8 mouse cellular contexts compared by ENCODE assay signal in the genomic region with DNA sequence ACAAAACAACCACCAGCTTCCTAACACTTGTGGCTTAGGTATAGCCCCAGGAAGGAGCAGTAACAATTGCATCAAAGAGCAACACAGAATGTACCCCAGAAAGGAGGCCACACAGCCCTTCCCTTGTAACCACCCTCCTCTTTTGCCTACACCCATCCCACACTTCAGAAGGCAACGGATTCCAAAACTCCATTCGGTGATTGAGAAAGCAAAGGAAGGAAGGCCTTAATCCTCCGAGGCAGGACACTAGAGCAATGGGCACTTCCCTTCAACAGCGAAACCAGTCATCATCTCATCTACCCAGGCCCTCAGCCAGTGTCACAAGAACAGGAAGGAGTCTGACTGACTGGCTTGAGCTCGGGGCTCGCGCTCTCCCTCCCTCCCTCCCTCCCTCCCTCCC.
DNase-seq lines count a peak whose midpoint lies in the region; ATAC-seq lines count a peak whose summit lies in the region.

No protein-coding gene starts in this region.

- no peaks in the 10 kb centered on the region for H3K36me3 ChIP-seq in kidney, embryonic 14.5 days (ENCODE audit: control insufficient read depth, insufficient read depth, low read length)
- no peaks in the 10 kb centered on the region for H3K36me3 ChIP-seq in heart, embryonic 16.5 days (ENCODE audit: control insufficient read depth, insufficient read depth)
- no peaks in the 10 kb centered on the region for H3K36me3 ChIP-seq in liver, embryonic 11.5 days (ENCODE audit: control insufficient read depth, insufficient read depth, low read length)

- DNase-seq in kidney, adult 8-10 months: no peak
- DNase-seq in embryo, embryonic 10 days (ENCODE audit: low spot score): peak; percentile 63
- DNase-seq in liver, embryonic 11.5 days (ENCODE audit: low spot score): peak; percentile 49
- peak; percentile 55 to 61 for DNase-seq in monocyte, adult 2 months (ENCODE audit: low read depth in 1 of 2, low spot score in 2 of 2)
- no peak for DNase-seq in cerebellum, postnatal 25 days
- DNase-seq in urinary bladder, postnatal 25 days (ENCODE audit: low spot score): no peak

- H3K27me3 ChIP-seq in kidney, embryonic 14.5 days (ENCODE audit: control insufficient read depth, insufficient read depth, low read length): no peaks in the 10 kb centered on the region
- no peaks in the 10 kb centered on the region for H3K27me3 ChIP-seq in heart, embryonic 16.5 days (ENCODE audit: control insufficient read depth, insufficient read depth, low read length)
- H3K27me3 ChIP-seq in liver, embryonic 11.5 days (replicated peaks; ENCODE audit: control insufficient read depth, insufficient read depth, low read length): no peaks in the 10 kb centered on the region

- H3K4me3 ChIP-seq in kidney, embryonic 14.5 days (ENCODE audit: low read length): no peak overlapping the region
- H3K4me3 ChIP-seq in heart, embryonic 16.5 days (ENCODE audit: low read length): peak overlapping the region; percentile 46
- peak overlapping the region; percentile 23; the same call in 1 of the 2 replicates for H3K4me3 ChIP-seq in liver, embryonic 11.5 days (ENCODE audit: low read depth, low read length)

- no peak overlapping the region for H3K9ac ChIP-seq in kidney, embryonic 14.5 days (ENCODE audit: low read depth, low read length)
- H3K9ac ChIP-seq in heart, embryonic 16.5 days (ENCODE audit: low read length): peak overlapping the region; percentile 67
- H3K9ac ChIP-seq in liver, embryonic 11.5 days (ENCODE audit: low read depth, low read length): peak overlapping the region; percentile 38

- peak overlapping the region; percentile 22 for H3K4me2 ChIP-seq in kidney, embryonic 14.5 days (replicated peaks; ENCODE audit: low read depth, low read length)
- peak overlapping the region; percentile 64 for H3K4me2 ChIP-seq in heart, embryonic 16.5 days (ENCODE audit: low read depth, low read length)
- H3K4me2 ChIP-seq in liver, embryonic 11.5 days: peak overlapping the region; percentile 57

- no peaks in the 10 kb centered on the region for H3K9me3 ChIP-seq in kidney, embryonic 14.5 days (ENCODE audit: control insufficient read depth, low read length)
- no peaks in the 10 kb centered on the region for H3K9me3 ChIP-seq in heart, embryonic 16.5 days (replicated peaks; ENCODE audit: control insufficient read depth, low read length)
- no peaks in the 10 kb centered on the region for H3K9me3 ChIP-seq in liver, embryonic 11.5 days (ENCODE audit: control insufficient read depth, low read length)

- peak; percentile 63; the same call in 1 of the 2 replicates for ATAC-seq in kidney, embryonic 14.5 days (ENCODE audit: low FRiP score, low TSS enrichment)
- peak; percentile 81 for ATAC-seq in heart, embryonic 16.5 days (replicated peaks; ENCODE audit: extremely low read depth, insufficient read depth, low FRiP score)
- ATAC-seq in liver, embryonic 11.5 days (replicated peaks; ENCODE audit: low FRiP score): peak; percentile 68

- peak overlapping the region; percentile 11; the same call in 1 of the 2 replicates for H3K27ac ChIP-seq in kidney, embryonic 14.5 days (ENCODE audit: low read depth, low read length)
- peak overlapping the region; percentile 94 for H3K27ac ChIP-seq in heart, embryonic 16.5 days (ENCODE audit: low read length)
- peak overlapping the region; percentile 59 for H3K27ac ChIP-seq in liver, embryonic 11.5 days (ENCODE audit: low read depth, low read length)

- peaks cover 16% of the 10 kb centered on the region; the same call in 1 of the 2 replicates for H3K4me1 ChIP-seq in kidney, embryonic 14.5 days (ENCODE audit: control insufficient read depth, insufficient read depth, low read length)
- peaks cover 25% of the 10 kb centered on the region for H3K4me1 ChIP-seq in heart, embryonic 16.5 days (ENCODE audit: control insufficient read depth, insufficient read depth, low read length)
- peaks cover 27% of the 10 kb centered on the region for H3K4me1 ChIP-seq in liver, embryonic 11.5 days (replicated peaks; ENCODE audit: control insufficient read depth, insufficient read depth, low read length)

- WGBS in kidney, embryonic 14.5 days: 7% methylated on average over 7 of the region's 7 CpGs
- WGBS in heart, embryonic 16.5 days: 3% methylated on average over 7 of the region's 7 CpGs
- 5% methylated on average over 7 of the region's 7 CpGs for WGBS in liver, embryonic 11.5 days

Comparison
In these comparisons a context has a peak if more than half of its experiments do, and no peak if none do; other contexts are left out.
1. H3K27ac ChIP-seq: peak in every context shown above with its lines; median percentile 94 in heart, embryonic 16.5 days; 59 in liver, embryonic 11.5 days; 11 in kidney, embryonic 14.5 days.
2. DNase-seq: peak in embryo, embryonic 10 days (single experiment), liver, embryonic 11.5 days (single experiment) and monocyte, adult 2 months (2 of 2); none in kidney, adult 8-10 months (0 of 2), cerebellum, postnatal 25 days (0 of 2) and urinary bladder, postnatal 25 days (single experiment).
3. Peak in every context shown above with its lines, with median percentiles within 50 percentile points of each other: ATAC-seq and H3K4me2 ChIP-seq.